Mouse (Mus musculus): ENCODE results near the gene Cacna1d.

Gene Cacna1d

GRCm38 (mm10) chr14:30330416-30331181 lies 160.7 kb downstream of the Cacna1d start:
- no peak for DNase-seq (ENCODE audit: low read depth, low spot score)

GRCm38 (mm10) chr14:30329109-30329508 lies 162.1 kb downstream of the Cacna1d start:
- no peak for DNase-seq (ENCODE audit: low read depth, low spot score)

- DNase-seq (ENCODE audit: low read depth, low spot score), result no peak
These were observed 163.8 kb downstream of the Cacna1d start for GRCm38 (mm10) chr14:30327452-30327851.

GRCm38 (mm10) chr14:30327051-30327450 lies 164.2 kb downstream of the Cacna1d start:
- no peak for DNase-seq (ENCODE audit: low read depth, low spot score)

DNA sequence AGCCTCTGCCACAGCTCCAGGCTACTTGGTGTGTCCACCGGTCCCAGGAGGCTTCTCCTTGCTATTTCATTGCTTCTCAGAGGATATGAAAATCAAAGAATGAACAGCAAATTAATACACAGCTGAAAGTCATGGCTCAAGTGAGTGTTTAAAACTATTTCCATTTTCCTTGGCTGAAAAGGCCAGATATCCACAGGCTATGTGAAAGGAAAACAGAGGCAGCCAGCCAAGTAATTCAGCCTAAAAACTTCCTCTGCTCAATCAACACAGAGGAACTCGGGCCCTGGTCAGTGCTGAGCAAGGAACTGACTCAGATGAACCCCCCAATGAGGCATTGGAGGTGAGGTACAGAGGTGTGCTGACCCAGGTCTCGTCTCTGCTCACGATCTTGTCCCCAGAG lies 165.0 kb downstream of the Cacna1d start:
- no peak for DNase-seq (ENCODE audit: low read depth, low spot score)

- no peak for DNase-seq (ENCODE audit: low read depth, low spot score)
These were observed 166.3 kb downstream of the Cacna1d start for GRCm38 (mm10) chr14:30324994-30325393.

DNA sequence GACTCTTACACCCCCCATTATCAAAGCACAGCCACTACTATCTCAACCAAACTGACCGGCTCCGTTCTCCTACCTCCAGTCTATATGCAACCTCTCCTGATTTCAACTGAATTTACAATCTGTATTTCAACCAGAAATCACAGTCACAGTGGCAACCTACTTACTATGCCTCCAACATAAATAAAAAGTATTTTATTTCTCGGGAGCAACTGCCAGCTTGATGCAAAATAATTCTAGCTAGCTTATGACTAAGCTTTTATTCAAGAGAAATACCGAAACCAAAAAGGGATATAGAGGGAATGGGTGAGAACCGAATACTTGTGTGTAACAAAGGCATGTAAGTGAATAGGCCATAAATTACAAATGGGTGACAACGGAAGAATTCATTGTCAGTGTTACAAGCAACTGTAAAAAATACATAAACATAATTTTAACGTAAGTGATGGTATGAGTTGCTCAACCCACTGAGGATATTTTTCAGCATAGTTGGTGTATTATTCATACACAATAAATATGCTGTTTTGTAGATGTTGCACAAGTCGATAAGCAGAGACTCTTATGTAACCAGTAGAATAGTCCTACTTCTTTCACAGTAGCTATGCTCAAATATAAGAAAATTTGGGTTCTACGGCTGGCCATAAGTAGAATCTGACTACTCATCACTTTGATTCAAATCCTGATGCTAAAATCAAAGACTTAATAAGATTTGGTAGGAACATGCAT lies 172.4 kb downstream of the Cacna1d start:
- DNase-seq (ENCODE audit: low read depth, low spot score), result no peak

GRCm38 (mm10) chr14:30318293-30318692 lies 173.0 kb downstream of the Cacna1d start:
- no peak for DNase-seq (ENCODE audit: low read depth, low spot score)

GRCm38 (mm10) chr14:30317616-30318015 lies 173.6 kb downstream of the Cacna1d start:
- DNase-seq (ENCODE audit: low read depth, low spot score), result no peak

DNA sequence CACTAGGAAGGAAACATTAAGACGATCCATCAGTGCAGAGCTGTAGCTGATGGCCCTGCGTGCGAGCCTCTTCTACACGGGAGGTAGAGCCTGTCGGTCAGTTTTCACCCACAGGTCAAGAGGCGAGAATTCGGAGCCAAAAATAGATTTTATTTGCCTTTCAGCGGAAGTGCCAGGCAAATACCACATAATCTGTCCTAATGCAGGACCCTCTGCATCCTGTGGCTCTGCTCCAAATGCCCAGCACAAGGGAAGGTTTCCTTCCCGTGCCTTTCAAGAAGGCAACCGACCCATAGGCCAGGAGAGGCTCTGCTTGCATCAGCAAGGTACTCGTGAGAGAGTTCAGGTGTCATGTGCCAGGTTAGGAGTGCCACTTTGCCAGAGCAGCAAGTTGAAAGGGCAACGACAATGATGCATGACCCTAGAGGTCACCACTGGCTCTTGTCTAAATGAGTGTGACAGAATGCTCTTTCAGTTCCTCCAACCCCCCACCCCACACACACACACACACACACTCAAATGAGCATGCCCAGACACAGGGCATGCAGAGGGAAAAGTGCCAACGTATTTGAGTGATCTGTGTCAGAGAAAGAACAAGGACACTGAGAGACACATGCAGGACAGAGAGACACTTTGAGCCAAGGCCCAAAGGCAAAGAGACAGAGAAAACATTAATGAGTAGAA lies 179.9 kb downstream of the Cacna1d start:
- DNase-seq (ENCODE audit: low read depth, low spot score), result no peak

GRCm38 (mm10) chr14:30310236-30310635 lies 181.0 kb downstream of the Cacna1d start:
- DNase-seq (ENCODE audit: low read depth, low spot score), result no peak

DNA sequence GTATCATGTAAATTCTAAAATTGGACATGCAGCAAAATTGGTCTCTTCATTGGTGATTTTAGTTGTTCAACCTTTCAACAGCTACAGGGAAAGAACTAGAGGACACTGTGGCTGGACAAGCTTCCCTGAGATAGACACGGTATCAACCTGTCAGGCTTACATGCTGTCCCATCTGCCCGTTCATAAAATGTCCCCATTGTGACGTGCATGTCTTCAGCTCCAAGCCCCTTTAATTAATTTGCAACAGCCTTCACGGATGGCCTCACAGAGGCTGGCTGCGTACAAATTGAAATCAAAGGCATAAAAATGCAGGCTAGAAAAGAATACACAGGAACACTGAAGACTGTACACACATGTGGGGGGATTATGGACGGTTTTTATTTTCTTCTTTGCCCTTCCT lies 185.0 kb downstream of the Cacna1d start:
- no peak for DNase-seq (ENCODE audit: low read depth, low spot score)

- no peak for DNase-seq (ENCODE audit: low read depth, low spot score)
These were observed 191.3 kb downstream of the Cacna1d start for GRCm38 (mm10) chr14:30299946-30300345.

- DNase-seq (ENCODE audit: low read depth, low spot score), result no peak
These were observed 193.8 kb downstream of the Cacna1d start for GRCm38 (mm10) chr14:30297492-30297891.

DNA sequence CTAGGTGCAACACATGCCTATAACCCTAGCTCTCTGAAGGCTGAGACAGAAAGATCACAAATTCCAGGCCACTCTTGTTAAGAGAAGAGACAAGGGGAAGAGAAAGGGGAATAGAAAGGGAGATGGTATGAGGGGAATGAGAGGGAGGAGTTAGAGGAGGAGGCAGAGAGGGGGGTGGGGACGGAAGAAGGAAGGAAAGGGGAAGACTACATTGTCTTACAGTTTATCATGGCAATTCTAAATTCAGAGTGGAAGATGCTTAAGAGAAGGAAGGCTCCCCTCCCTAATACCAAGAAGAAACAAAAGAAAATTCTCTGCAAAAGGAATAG lies 199.2 kb downstream of the Cacna1d start:
- DNase-seq (ENCODE audit: low read depth, low spot score), result no peak

GRCm38 (mm10) chr14:30291389-30292134 lies 199.7 kb downstream of the Cacna1d start:
- peak; percentile 21 for DNase-seq (ENCODE audit: low read depth, low spot score)

GRCm38 (mm10) chr14:30284446-30284845 lies 206.8 kb downstream of the Cacna1d start:
- DNase-seq (ENCODE audit: low read depth, low spot score), result no peak

GRCm38 (mm10) chr14:30284022-30284421 lies 207.2 kb downstream of the Cacna1d start:
- DNase-seq (ENCODE audit: low read depth, low spot score), result no peak

DNA sequence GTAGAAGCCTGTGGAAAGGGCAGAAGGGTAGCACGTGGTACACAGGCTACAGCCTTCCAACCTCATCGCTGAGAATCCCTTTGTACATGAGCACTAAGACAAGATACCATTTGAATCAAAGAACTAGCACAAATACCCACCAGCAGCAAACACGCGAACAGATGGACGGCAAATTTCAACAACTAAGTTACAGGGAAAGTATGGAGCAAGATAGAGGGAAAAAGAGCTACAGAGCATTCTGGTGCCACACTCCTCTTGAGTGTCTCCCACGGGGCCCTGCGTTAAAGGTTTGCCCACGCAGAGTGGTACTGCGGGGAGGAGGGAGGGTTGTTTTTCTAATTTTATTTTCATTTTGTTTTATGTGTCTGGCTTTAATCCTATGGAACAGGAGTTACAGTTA lies 215.7 kb downstream of the Cacna1d start:
- no peak for DNase-seq (ENCODE audit: low read depth, low spot score)

GRCm38 (mm10) chr14:30272976-30273375 lies 218.3 kb downstream of the Cacna1d start:
- DNase-seq (ENCODE audit: low read depth, low spot score), result peak; percentile 41

DNA sequence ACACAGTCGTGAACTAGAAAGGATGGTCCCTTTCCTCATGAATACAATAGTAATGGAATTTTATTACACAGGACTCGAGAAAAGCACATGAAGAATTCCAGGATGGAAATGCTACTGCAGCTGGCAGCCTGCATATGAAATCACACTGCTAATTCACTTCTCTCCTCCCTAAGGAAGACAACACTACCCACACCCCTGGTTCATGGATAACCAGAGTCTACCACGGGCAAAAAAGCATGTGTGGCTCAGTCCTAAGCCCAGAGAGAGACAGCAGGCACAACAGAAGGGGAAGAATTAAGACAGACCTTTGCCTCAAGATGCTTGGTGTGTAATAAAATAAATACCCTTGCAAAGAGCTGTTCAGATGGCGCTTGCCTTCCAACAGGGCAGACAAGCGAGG lies 218.7 kb downstream of the Cacna1d start:
- no peak for DNase-seq (ENCODE audit: low read depth, low spot score)

- DNase-seq (ENCODE audit: low read depth, low spot score), result no peak
These were observed 219.4 kb downstream of the Cacna1d start for GRCm38 (mm10) chr14:30271856-30272255.
